Mouse (Mus musculus): Measurements from ENCODE around the gene Tmem132b.

Gene Tmem132b

DNA sequence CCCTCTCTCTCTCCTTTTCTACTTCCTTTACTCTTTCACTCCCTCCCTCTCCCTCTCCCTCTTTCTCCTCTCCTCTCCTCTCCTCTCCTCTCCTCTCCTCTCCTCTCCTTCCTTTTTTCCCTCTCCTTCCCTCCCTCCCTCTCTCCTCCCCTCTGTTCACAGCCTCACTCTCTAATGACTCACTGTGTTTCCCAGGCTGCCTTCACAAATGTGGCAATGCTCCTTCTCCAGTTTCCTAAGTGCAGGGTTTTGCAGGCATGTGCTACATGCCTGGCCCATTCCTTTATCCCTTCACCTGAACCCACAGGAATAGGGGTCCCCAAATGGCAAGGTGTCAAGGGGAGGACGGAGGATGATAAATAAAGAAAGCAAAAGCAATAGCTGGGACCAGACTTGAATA is 236.4 kb downstream of the Tmem132b start:
- DNase-seq (ENCODE audit: low spot score in 2 of 2) = no peak

DNA sequence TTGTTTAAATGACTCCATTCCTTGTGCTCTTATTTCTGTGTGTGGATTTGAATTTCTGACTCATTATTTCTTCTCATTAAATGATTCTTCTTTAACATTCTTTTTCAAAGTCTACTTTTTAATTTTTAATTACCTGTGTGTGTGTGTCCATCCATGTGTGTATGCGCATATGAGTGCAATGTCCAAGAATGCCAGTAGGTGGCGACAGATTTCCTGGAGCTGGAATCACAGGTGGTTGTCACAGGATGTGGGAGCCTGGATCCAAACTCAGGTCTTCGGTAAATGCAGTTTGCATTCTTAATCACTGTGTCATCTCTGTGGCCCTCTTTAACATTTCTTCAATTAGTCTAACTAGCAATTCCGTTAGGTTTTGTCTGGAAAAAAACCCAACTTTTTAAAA is 240.7 kb downstream of the Tmem132b start:
- DNase-seq (ENCODE audit: low spot score in 2 of 2) = no peak

DNA sequence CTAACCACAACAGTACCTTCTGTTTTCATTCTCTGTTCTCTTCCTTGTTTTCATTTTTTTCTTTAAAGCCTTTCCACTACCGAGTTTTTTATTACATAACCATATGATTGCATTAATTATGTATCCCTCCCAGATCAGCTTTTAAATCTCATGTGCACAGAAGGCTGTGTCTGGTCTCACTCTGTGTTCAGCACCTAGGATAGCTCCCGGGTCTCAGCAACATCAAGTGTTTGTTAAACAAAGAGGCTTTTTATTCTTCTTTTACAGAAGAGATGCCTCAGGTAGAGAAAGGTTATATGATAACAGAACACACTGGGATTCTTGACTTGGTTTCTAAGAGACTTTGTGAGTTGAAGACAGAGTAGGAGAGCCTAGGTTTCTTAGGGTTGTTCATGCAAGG is 241.2 kb downstream of the Tmem132b start:
- DNase-seq (ENCODE audit: low spot score in 2 of 2) = no peak

DNA sequence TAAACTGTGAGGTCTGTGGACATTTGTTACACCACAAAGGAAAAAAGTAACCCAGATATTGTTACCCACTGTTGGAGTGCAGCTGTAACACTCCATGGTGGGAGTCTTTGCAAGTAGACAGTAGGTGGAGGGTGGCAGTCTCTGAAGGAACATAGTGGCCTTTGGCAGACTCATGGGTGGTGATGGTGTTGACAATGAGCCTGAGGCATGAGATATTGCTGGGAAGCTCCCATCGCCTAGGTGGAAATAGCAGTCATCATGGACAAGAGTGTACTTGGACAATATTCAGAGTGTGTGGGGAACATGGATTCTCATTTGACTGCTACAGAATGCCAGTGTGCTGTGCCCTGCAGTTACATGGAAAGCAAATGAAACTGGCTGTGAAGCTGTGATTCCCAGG is 248.8 kb downstream of the Tmem132b start:
- DNase-seq (ENCODE audit: low spot score in 2 of 2) = no peak

DNA sequence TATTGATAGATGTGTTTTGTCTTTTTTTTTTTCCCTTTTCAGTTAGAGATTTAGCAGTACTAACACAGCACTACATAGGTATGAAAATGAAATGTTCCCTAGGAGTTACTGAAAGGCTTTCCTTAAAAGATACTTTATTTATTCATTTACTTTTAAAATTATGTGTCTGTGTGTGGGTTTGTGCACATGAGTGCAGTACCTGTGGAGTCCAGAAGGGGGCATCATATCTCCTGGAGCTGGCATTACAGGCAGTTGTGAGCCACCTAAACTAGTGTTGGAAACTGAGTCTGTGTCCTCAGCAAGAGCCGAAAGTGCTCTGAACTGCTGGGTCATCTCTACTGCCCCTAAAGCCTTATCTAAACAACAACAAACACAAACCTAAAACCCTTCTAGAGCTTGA is 261.1 kb downstream of the Tmem132b start:
- DNase-seq (ENCODE audit: low spot score in 2 of 2) = no peak

DNA sequence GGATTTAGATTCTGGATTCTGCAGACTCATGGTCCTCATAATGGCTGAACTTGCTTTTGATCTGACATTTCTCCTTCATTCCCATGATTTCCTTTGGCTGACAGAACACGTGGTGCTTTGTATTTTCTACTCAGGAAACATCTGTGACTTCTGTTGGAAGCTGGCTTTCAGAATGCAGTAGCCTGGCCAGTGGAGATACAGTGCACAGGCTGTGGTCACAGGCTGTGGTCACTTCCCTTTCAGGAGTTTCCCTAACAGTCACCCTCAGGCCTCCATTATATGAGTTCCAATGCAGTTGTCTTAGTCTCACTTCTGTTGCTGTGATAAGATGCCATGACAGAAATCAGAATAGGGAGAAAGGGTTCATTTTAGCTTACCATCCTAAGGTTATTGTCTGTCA is 262.7 kb downstream of the Tmem132b start:
- no peak for DNase-seq (ENCODE audit: low spot score in 2 of 2)

DNA sequence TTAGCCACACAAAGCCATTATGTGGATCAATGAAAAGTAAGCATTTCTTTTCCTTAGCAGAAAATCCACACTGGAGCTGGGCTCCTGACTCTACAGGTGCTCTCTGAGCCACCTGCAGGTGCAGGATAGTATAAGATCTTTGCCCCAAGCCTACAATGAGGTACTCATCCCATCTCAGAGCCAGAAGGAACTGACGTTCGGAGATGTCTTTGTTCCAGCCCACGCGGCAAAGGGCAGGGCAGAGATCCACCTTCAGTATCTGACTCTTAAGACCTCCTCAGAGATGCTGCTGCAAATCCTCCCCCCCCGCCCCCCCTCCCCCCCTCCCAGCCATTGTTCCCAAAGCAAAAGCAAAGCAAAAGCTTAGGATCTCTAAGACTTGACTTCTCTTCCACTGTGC is 268.0 kb downstream of the Tmem132b start:
- no peak for DNase-seq (ENCODE audit: low spot score in 2 of 2)

DNA sequence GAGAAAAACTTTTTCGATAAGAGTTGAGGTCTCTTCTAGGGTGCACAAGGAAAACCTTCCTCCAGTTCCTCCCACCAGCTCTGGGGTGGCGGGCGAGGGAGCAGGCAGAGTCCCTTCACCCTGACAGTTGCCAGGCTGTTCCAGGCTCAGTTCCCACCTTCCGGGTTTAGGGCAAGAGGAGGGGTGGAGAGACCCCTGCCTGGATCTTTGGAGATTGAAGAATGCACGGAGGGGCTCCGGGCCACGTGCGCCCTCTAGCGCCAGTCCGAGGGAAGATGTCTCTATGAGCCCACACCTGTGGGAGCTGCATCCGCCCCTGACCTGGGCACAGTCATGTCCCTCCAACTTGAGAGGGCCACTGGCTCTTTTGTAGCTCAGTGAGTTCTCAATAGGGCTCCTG is 268.5 kb downstream of the Tmem132b start:
- no peak for DNase-seq (ENCODE audit: low spot score in 2 of 2)

DNA sequence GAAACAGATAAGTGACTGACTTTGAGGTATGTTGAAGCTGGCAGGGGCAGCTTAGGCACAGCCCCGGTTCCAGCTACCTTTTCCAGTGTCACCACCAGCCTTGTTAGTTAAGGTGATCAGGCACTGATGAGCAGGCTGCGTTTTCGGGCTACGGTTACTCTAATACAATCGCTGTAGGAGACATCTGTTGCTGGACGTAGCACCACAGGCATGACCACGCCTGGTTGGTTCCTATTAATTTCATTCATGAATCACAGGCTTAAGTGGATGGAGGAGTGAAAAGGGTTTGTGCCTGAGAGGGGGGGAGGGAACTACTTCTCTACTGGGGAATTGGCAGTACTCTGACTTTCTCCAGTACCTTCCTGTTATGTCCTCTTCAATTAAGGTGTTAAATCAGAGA is 271.2 kb downstream of the Tmem132b start:
- no peak for DNase-seq (ENCODE audit: low spot score in 2 of 2)

DNA sequence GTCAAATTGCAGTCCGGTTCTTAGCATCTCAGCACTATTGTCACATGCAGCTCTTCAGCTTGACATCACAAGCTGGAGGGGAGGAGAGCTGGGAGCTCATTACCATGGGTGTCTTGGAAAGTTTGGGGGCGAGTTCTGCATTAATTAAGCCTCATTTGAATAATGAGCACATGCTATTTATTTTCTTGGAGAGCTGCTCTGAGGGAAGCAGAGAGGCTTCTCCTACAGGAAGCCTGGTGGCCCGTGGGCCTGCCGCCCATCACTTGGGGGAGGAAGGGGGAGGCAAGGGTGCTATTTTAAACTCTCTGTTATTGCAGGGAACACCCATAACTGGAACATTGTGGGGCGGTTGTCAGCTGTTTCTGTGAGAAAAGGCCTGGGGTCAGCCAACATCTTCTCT is 273.8 kb downstream of the Tmem132b start:
- DNase-seq (ENCODE audit: low spot score in 2 of 2) = no peak

DNA sequence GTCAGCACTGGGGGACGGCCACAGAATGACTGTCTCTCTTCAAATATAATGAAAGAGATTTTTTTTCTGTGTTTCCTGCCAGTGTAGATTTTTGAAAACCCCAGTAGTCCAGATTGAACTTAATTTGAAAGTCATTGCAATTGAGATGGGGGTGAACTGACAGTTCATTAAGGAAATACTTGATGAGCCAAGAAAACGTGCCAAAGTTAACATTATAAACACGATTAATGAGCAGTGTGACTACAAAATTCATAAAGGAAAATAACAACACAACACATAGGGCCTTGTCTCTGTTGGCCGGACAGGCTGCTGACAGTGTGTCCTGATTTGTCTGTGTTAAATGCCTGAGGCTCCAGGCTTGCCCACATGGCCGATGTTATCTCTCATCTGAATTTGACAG is 276.3 kb downstream of the Tmem132b start:
- DNase-seq (ENCODE audit: low spot score in 2 of 2) = no peak

DNA sequence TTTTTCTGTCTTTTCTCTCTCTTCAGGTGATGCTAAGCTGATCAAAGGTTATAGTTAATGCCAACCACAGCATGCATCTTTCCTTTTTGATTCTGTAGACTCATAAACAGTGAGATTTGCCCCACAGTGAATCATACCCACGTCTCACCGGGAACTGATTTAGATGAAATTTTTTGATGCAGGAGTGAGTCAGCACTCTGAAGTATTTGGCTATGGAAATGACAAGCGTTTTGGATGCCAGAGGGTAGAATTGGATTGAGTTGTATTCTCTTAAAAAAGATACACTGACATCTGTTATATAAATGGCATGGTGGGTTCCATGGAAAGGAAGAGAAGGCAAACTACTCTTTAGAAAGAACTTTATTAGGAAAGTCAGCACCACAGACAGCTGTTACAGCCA is 297.8 kb downstream of the Tmem132b start:
- no peak for DNase-seq (ENCODE audit: low spot score in 2 of 2)

DNA sequence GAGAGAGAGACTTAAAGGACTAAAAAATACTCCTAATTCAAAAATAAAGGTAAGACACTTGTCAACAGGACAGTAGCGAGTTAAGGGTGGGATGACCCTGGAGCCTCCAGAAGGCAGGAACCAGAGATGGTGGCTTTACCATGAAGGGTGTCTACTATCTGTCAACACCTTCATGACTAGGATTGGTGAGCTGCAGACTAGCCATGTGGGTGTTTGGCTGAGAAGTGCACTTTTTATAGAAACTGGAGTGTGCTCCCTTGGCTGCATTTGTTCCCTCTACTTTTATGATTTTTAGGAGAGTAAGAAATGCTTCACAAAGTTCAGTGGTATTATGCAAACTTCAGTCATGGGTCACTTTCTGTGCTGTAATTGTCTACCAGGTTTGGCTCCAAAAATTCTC is 304.3 kb downstream of the Tmem132b start:
- no peak for DNase-seq (ENCODE audit: low spot score in 2 of 2)

DNA sequence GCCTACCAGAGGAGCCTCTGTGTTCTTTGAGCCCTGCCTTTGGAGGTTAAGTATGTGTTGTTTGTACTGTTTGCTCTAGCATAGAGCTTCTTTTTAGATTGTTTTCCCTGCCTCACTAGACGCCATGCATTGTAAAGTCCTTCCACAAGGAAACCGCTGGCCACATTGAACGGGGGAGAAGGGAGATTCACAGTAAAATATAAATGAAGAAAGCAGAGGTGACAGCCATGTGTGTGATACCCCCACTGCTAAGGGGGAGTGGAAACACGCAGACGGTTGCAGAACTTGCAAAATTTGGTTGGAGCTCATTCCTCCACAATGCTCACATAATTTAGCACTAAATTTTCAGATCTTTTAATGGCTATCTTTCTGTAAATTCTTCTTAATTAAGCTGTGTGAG is 305.2 kb downstream of the Tmem132b start:
- no peak for DNase-seq (ENCODE audit: low spot score in 2 of 2)

Data from spleen, postnatal 4 days (tissue).